Mouse (Mus musculus): Measurements from ENCODE around the gene Zfp385a. TPM values are rescaled to one million over a fixed set of nuclear protein-coding genes. Genes with fewer than 3 reads are reported as not detected.
"Not testable (repeated sequence)": the region's sequence is repeated elsewhere in the genome, so short reads cannot be mapped to it uniquely, and the experiment has no call there.

Zfp385a gene
- total RNA-seq, 4 experiments from 2014 or later = 13.4 to 21.9 (median 19.1) TPM

- no peak for DNase-seq
Observed at GRCm38 (mm10) chr15:103285778-103286417, 54.0 kb downstream of the Zfp385a start.

- no peak for DNase-seq
Observed at GRCm38 (mm10) chr15:103284647-103285046, 55.2 kb downstream of the Zfp385a start.

- DNase-seq = no peak
Observed at GRCm38 (mm10) chr15:103284066-103284465, 55.8 kb downstream of the Zfp385a start.

- DNase-seq = no peak
Observed at GRCm38 (mm10) chr15:103281465-103282205, 58.3 kb downstream of the Zfp385a start.

- DNase-seq = no peak
Observed at GRCm38 (mm10) chr15:103280817-103281464, 59.0 kb downstream of the Zfp385a start.

- no peak for DNase-seq
Observed at GRCm38 (mm10) chr15:103279750-103280149, 60.1 kb downstream of the Zfp385a start.

GRCm38 (mm10) chr15:103277949-103278348, 61.9 kb downstream of the Zfp385a start:
- no peak for DNase-seq

GRCm38 (mm10) chr15:103275943-103276342, 64.0 kb downstream of the Zfp385a start:
- DNase-seq = not testable (repeated sequence)

GRCm38 (mm10) chr15:103272419-103273279, 67.2 kb downstream of the Zfp385a start, which contains the start of gene Copz1:
Copz1 (plus strand) TSS chr15:103272714.
- peak; percentile 98 for DNase-seq

- no peak for DNase-seq
Observed at GRCm38 (mm10) chr15:103268903-103269302, 71.0 kb downstream of the Zfp385a start.

GRCm38 (mm10) chr15:103264794-103265193, 75.1 kb downstream of the Zfp385a start:
- no peak for DNase-seq

Small RNAs within 50 kb of the gene (microRNA-seq; reads per million reads assigned to microRNA genes)
- gene Mir148b (42.6 to 67.5 reads per million in 2 experiments), gene Mir6963 (0.34 to 0.35 reads per million in 2 experiments)

Other genes starting within 250 kb of the Zfp385a start
- gene Smug1, start 173.0 kb downstream of the Zfp385a start, total RNA-seq (2022) = 10 to 100 TPM; 14.3 to 22.9 (median 15.7) TPM
- gene Cbx5, start 100.3 kb downstream of the Zfp385a start, total RNA-seq (2022) = 100 to 1,000 TPM in 1 of 4 experiments, 10 to 100 TPM in 3; 74.3 to 104 (median 93.3) TPM
- 100 to 1,000 TPM; 151 to 278 (median 211) TPM for gene Hnrnpa1, start 99.7 kb downstream of the Zfp385a start, total RNA-seq (2022)
- gene Nfe2, start 81.7 kb downstream of the Zfp385a start, total RNA-seq (2022) = under 1 TPM in 3 of 4 experiments, not detected in 1; 0.24 to 0.44 (median 0.37) TPM
- 100 to 1,000 TPM; 156 to 167 (median 161) TPM for gene Copz1, start 67.4 kb downstream of the Zfp385a start, total RNA-seq (2022)
- not detected for gene Gpr84, start 29.5 kb downstream of the Zfp385a start, total RNA-seq (2022)
- 10 to 100 TPM; 29.5 to 36.7 (median 34.0) TPM for gene Itga5, start 26.7 kb upstream of the Zfp385a start, total RNA-seq (2022)
- gene Gtsf1, start 90.4 kb upstream of the Zfp385a start, total RNA-seq (2022) = not detected
- gene Gtsf2, start 108.4 kb upstream of the Zfp385a start, total RNA-seq (2022) = not detected
- 10 to 100 TPM in 2 of 4 experiments, 1 to 10 TPM in 2; 4.8 to 13.3 (median 8.7) TPM for gene Nckap1l, start 113.7 kb upstream of the Zfp385a start, total RNA-seq (2022)
- 10 to 100 TPM in 2 of 4 experiments, 1 to 10 TPM in 2; 6.0 to 15.8 (median 10.5) TPM for gene Pde1b, start 162.9 kb upstream of the Zfp385a start, total RNA-seq (2022)
- 10 to 100 TPM in 3 of 4 experiments, 1 to 10 TPM in 1; 5.1 to 14.2 (median 12.8) TPM for gene Ppp1r1a, start 197.9 kb upstream of the Zfp385a start, total RNA-seq (2022)
- gene Glycam1, start 225.0 kb upstream of the Zfp385a start, total RNA-seq (2022) = not detected

Measured in adrenal gland, adult 8-10 months (tissue).